Mouse (Mus musculus): ENCODE measurements around the gene Cpsf6. TPM values are rescaled to one million over a fixed set of nuclear protein-coding genes. Genes with fewer than 3 reads are reported as not detected.

The Cpsf6 gene
- total and polyA plus RNA-seq, 3 experiments, result 177 to 285 (median 244) TPM

DNA sequence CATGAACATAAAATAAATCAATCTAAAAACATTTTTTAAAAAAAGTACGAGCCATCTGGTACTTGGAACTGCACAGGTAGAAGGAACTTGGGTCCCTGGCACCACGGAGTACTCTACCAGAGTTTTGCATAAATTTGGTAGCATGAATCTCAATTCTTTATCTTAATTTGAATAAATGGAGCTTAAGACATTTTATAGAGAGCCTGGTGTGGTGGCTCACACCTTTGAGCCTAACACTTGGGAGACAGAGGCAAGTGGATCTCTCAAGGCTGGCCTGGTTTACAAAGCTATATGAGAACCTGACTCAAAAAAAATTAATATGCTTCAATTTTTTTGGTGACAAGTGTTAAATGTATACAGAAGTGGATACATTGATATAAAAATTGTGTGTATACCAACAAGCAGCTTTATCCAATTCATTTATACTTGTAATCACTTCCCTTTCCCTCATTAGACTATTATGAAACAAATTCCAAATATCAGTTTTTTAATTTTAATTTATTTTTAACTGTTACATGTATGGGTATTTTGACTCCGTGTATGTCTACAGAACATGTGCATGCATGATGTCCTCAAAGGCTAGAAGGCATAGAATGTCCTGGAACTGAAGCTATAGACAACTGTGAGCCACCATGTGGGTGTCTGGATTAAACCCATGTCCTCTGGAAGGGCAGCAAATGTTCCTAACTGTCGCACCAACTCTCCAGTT lies 20.6 kb upstream of the Cpsf6 start:
- TF ChIP-seq POLR2AphosphoS5 (IDR thresholded peaks at IDR 0.05; ENCODE audit: insufficient replicate concordance, low read depth, low read length) (no peak), CTCF (IDR thresholded peaks at IDR 0.05; ENCODE audit: low read depth, low read length) (no peak)
- H3K9me3 ChIP-seq (replicated peaks), result no peaks in the 10 kb centered on the region
- H3K27me3 ChIP-seq (ENCODE audit: insufficient read depth, low read length), result peaks cover 16% of the 10 kb centered on the region; the same call in 1 of the 2 replicates
- no peak overlapping the region for H3K4me3 ChIP-seq (ENCODE audit: low read depth, low read length)
- DNase-seq (ENCODE audit: low spot score) (no peak), ATAC-seq (ENCODE audit: extremely low read depth, insufficient number of reproducible peaks, low FRiP score, poor library complexity, severe bottlenecking) (no peak)
- no peaks in the 10 kb centered on the region for H3K36me3 ChIP-seq (replicated peaks)
- 0 out of 2 replicates have a peak, but pooled peaks cover 3% of the 10 kb centered on the region for H3K4me1 ChIP-seq (ENCODE audit: insufficient read depth, low read depth, low read length)

DNA sequence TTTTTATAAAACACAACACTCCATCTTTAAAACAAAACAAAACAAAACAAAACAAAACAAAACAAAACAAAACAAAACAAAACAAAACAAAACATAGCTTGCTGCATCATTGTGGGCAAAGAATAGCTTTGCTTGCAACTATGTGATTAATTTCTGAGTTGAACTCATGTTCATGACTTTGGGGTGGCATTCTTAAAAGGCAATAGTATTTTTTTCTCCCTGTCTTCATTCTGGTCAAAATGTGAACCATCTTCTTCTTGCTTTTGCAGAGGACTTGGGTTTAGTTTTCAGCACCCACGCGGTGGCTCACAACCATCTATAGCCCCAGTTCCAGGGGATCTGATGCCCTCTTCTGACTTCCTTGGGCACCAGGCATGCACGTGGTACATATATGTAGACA lies 20.0 kb upstream of the Cpsf6 start:
- H3K36me3 ChIP-seq (replicated peaks), result no peaks in the 10 kb centered on the region
- no peaks in the 10 kb centered on the region for H3K9me3 ChIP-seq (replicated peaks)
- H3K27me3 ChIP-seq (ENCODE audit: insufficient read depth, low read length), result peaks cover 13% of the 10 kb centered on the region; the same call in 1 of the 2 replicates
- ATAC-seq (ENCODE audit: extremely low read depth, insufficient number of reproducible peaks, low FRiP score, poor library complexity, severe bottlenecking), result no peak
- DNase-seq (ENCODE audit: low spot score), result no peak
- 0 out of 2 replicates have a peak, but pooled peaks cover 3% of the 10 kb centered on the region for H3K4me1 ChIP-seq (ENCODE audit: insufficient read depth, low read depth, low read length)
- TF ChIP-seq POLR2AphosphoS5 (IDR thresholded peaks at IDR 0.05; ENCODE audit: insufficient replicate concordance, low read depth, low read length) (no peak), GATA1 (IDR thresholded peaks at IDR 0.05; ENCODE audit: borderline replicate concordance, low read length) (no peak), CTCF (IDR thresholded peaks at IDR 0.05; ENCODE audit: low read depth, low read length) (no peak), TAL1 (conservative IDR thresholded peaks at IDR 0.05; ENCODE audit: low read depth, low read length) (no peak), GATA2 (IDR thresholded peaks at IDR 0.05; ENCODE audit: borderline replicate concordance, low read depth, low read length) (no peak)
- no peak overlapping the region for H3K4me3 ChIP-seq (ENCODE audit: low read depth, low read length)

GRCm38 (mm10) chr10:117399196-117399595 lies 19.4 kb upstream of the Cpsf6 start:
- Histone ChIP-seq H3K36me3 (replicated peaks) (no peaks in the 10 kb centered on the region), H3K4me3 (ENCODE audit: low read depth, low read length) (no peak overlapping the region), H3K27me3 (ENCODE audit: insufficient read depth, low read length) (peaks cover 13% of the 10 kb centered on the region; the same call in 1 of the 2 replicates), H3K9me3 (replicated peaks) (no peaks in the 10 kb centered on the region), H3K4me1 (ENCODE audit: insufficient read depth, low read depth, low read length) (0 out of 2 replicates have a peak, but pooled peaks cover 3% of the 10 kb centered on the region)
- DNase-seq (ENCODE audit: low spot score), result no peak
- ATAC-seq (ENCODE audit: extremely low read depth, insufficient number of reproducible peaks, low FRiP score, poor library complexity, severe bottlenecking), result no peak
- no peak for TF ChIP-seq CTCF (IDR thresholded peaks at IDR 0.05; ENCODE audit: low read depth, low read length)
- TF ChIP-seq GATA1 (IDR thresholded peaks at IDR 0.05; ENCODE audit: borderline replicate concordance, low read length), result no peak

- Histone ChIP-seq H3K4me3 (ENCODE audit: low read depth, low read length) (no peak overlapping the region), H3K36me3 (replicated peaks) (no peaks in the 10 kb centered on the region), H3K27me3 (ENCODE audit: insufficient read depth, low read length) (peaks cover 13% of the 10 kb centered on the region; the same call in 1 of the 2 replicates), H3K9me3 (replicated peaks) (no peaks in the 10 kb centered on the region), H3K4me1 (ENCODE audit: insufficient read depth, low read depth, low read length) (peaks cover 9% of the 10 kb centered on the region)
- DNase-seq (ENCODE audit: low spot score) (no peak), ATAC-seq (ENCODE audit: extremely low read depth, insufficient number of reproducible peaks, low FRiP score, poor library complexity, severe bottlenecking) (no peak)
- no peak for TF ChIP-seq POLR2AphosphoS5 (IDR thresholded peaks at IDR 0.05; ENCODE audit: insufficient replicate concordance, low read depth, low read length)
- TF ChIP-seq GATA1 (IDR thresholded peaks at IDR 0.05; ENCODE audit: borderline replicate concordance, low read length), result no peak
- no peak for TF ChIP-seq TAL1 (conservative IDR thresholded peaks at IDR 0.05; ENCODE audit: low read depth, low read length)
- TF ChIP-seq CTCF (IDR thresholded peaks at IDR 0.05; ENCODE audit: low read depth, low read length), result no peak
- TF ChIP-seq GATA2 (IDR thresholded peaks at IDR 0.05; ENCODE audit: borderline replicate concordance, low read depth, low read length), result no peak
Measured at GRCm38 (mm10) chr10:117398044-117398780, 18.4 kb upstream of the Cpsf6 start.

- Histone ChIP-seq H3K27me3 (ENCODE audit: insufficient read depth, low read length) (peaks cover 13% of the 10 kb centered on the region; the same call in 1 of the 2 replicates), H3K36me3 (replicated peaks) (no peaks in the 10 kb centered on the region), H3K4me1 (ENCODE audit: insufficient read depth, low read depth, low read length) (peaks cover 12% of the 10 kb centered on the region), H3K4me3 (ENCODE audit: low read depth, low read length) (no peak overlapping the region), H3K9me3 (replicated peaks) (no peaks in the 10 kb centered on the region)
- DNase-seq (ENCODE audit: low spot score) (no peak), ATAC-seq (ENCODE audit: extremely low read depth, insufficient number of reproducible peaks, low FRiP score, poor library complexity, severe bottlenecking) (no peak)
- TF ChIP-seq GATA1 (IDR thresholded peaks at IDR 0.05; ENCODE audit: borderline replicate concordance, low read length) (no peak), CTCF (IDR thresholded peaks at IDR 0.05; ENCODE audit: low read depth, low read length) (no peak), POLR2AphosphoS5 (IDR thresholded peaks at IDR 0.05; ENCODE audit: insufficient replicate concordance, low read depth, low read length) (no peak), GATA2 (IDR thresholded peaks at IDR 0.05; ENCODE audit: borderline replicate concordance, low read depth, low read length) (no peak), TAL1 (conservative IDR thresholded peaks at IDR 0.05; ENCODE audit: low read depth, low read length) (no peak)
Measured at GRCm38 (mm10) chr10:117397106-117397625, 17.4 kb upstream of the Cpsf6 start.

- TF ChIP-seq CTCF (IDR thresholded peaks at IDR 0.05; ENCODE audit: low read depth, low read length) (no peak), TAL1 (conservative IDR thresholded peaks at IDR 0.05; ENCODE audit: low read depth, low read length) (no peak), POLR2AphosphoS5 (IDR thresholded peaks at IDR 0.05; ENCODE audit: insufficient replicate concordance, low read depth, low read length) (no peak), GATA1 (IDR thresholded peaks at IDR 0.05; ENCODE audit: borderline replicate concordance, low read length) (no peak), GATA2 (IDR thresholded peaks at IDR 0.05; ENCODE audit: borderline replicate concordance, low read depth, low read length) (no peak)
- no peaks in the 10 kb centered on the region for H3K36me3 ChIP-seq (replicated peaks)
Measured at GRCm38 (mm10) chr10:117396386-117397048, 16.7 kb upstream of the Cpsf6 start.

More at GRCm38 (mm10) chr10:117396386-117397048, 16.7 kb upstream of the Cpsf6 start:
- ATAC-seq (ENCODE audit: extremely low read depth, insufficient number of reproducible peaks, low FRiP score, poor library complexity, severe bottlenecking) (no peak), DNase-seq (ENCODE audit: low spot score) (no peak)
- Histone ChIP-seq H3K27me3 (ENCODE audit: insufficient read depth, low read length) (peaks cover 13% of the 10 kb centered on the region; the same call in 1 of the 2 replicates), H3K4me3 (ENCODE audit: low read depth, low read length) (no peak overlapping the region), H3K9me3 (replicated peaks) (no peaks in the 10 kb centered on the region), H3K4me1 (ENCODE audit: insufficient read depth, low read depth, low read length) (peaks cover 12% of the 10 kb centered on the region)
